Mouse (Mus musculus) small intestine, adult 2 months (tissue): ENCODE results near the gene Cd180. TPM values are rescaled to one million over a fixed set of nuclear protein-coding genes. Genes with fewer than 3 reads are reported as not detected.

ENCODE experiments used
- H3K27ac ChIP-seq: fragments of 200-500 bp; 2 replicates; pipeline ENCODE4 v1.5.1; 2012; ENCODE audit warnings: low read depth, low read length, control low read depth, inconsistent platforms; ENCODE audit not compliant: insufficient read depth
- H3K27me3 ChIP-seq: fragments of 200-500 bp; 2 replicates; pipeline ENCODE4 v1.6.1; 2012; ENCODE audit warnings: mild to moderate bottlenecking, moderate library complexity, low read length, inconsistent platforms; ENCODE audit not compliant: control insufficient read depth, insufficient read depth
- H3K36me3 ChIP-seq: fragments of 200-500 bp; 2 replicates; pipeline ENCODE4 v1.6.1; 2012; ENCODE audit warnings: mild to moderate bottlenecking, low read length, control low read depth, inconsistent platforms; ENCODE audit not compliant: control insufficient read depth, insufficient read depth
- H3K4me1 ChIP-seq: fragments of 200-500 bp; 2 replicates; pipeline ENCODE4 v1.6.1; 2012; ENCODE audit warnings: low read length, inconsistent platforms, mixed read lengths; ENCODE audit not compliant: control insufficient read depth, insufficient read depth, insufficient read length
- H3K4me3 ChIP-seq: fragments of 200-500 bp; 2 replicates; pipeline ENCODE4 v1.5.1; 2012; ENCODE audit warnings: low read depth, mild to moderate bottlenecking, control low read depth, inconsistent platforms, low read length, moderate library complexity
- CTCF ChIP-seq: fragments of 200-500 bp; IDR thresholded peaks from 2 replicates; pipeline ENCODE4 v1.5.1; 2012; ENCODE audit warnings: low read depth, mild to moderate bottlenecking, control low read depth, inconsistent platforms, low read length, moderate library complexity, mixed read lengths; ENCODE audit not compliant: insufficient replicate concordance, insufficient read length; ENCODE audit errors: extremely low read depth
- POLR2A ChIP-seq: fragments of 200-500 bp; IDR thresholded peaks from 2 replicates; pipeline ENCODE4 v1.6.1; 2012; ENCODE audit warnings: low read depth, mild to moderate bottlenecking, control low read depth, inconsistent platforms, low read length, moderate library complexity
- WGBS: fragments of 180-500 bp; shearing (Covaris S2); methylation state at CpG from one replicate; pipeline ENCODE4 v1.1.7; 2018; 5-methylcytosine and 5-hydroxymethylcytosine counted together
- polyA plus RNA-seq: library from polyadenylated mRNA; depleted of rRNA; stranded (reverse); fragments of >200 nt; gene quantifications from 2 replicates; pipeline ENCODE4 v1.2.3, GENCODE M21; 2012

Cd180 gene
- polyA plus RNA-seq, 1 experiment = 0.76 TPM

GRCm38 (mm10) chr13:102779275-102779674 lies 85.9 kb downstream of the Cd180 start:
- H3K4me3 ChIP-seq = no peak overlapping the region
- peaks cover 14% of the 10 kb centered on the region for H3K36me3 ChIP-seq
- no peaks in the 10 kb centered on the region for H3K27me3 ChIP-seq
- WGBS = 97% methylated on average over 3 of the region's 3 CpGs
- no peak for TF ChIP-seq CTCF
- TF ChIP-seq POLR2A = no peak
- no peaks in the 10 kb centered on the region for H3K4me1 ChIP-seq
- no peak overlapping the region for H3K27ac ChIP-seq

DNA sequence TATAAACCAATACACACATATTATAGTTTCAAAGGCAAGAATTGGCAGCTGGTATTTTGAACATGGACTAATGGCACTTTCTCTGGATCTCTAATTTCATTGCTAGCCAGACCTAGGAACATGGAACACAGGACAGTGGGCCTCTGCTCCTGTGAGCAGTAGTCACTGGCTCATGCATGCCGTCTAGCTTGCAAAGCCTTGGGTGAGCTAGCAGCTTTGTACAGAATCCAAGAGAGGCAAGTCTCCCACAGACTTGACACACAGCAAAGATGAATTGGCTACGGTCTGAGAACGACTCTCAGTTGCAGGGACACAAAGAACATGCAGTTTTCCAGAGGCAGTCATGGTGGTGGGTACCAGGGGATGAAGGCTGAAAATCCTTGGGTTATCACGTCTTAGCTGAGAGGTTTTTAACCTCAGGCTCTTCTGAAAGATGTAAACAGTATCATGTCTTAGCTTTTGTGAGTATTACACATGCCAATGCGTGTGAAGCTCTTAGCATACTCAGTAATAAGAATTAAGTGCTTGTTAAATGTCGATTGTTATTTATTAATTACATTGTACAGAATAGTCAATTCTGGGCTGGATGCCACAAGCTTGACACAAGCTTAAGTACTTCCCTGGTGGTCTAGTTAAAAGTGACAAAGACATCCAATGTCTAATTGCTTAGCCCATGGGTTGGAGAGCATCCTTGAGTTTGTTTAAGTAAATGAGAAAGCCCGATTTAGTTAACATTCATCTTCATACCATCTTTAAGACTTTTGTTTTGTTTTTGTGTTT lies 90.4 kb downstream of the Cd180 start:
- H3K4me1 ChIP-seq = no peaks in the 10 kb centered on the region
- H3K4me3 ChIP-seq = no peak overlapping the region
- peaks cover 19% of the 10 kb centered on the region for H3K36me3 ChIP-seq
- TF ChIP-seq POLR2A (no peak), CTCF (no peak)
- no peak overlapping the region for H3K27ac ChIP-seq
- no peaks in the 10 kb centered on the region for H3K27me3 ChIP-seq
- 83% methylated on average over 7 of the region's 7 CpGs for WGBS

DNA sequence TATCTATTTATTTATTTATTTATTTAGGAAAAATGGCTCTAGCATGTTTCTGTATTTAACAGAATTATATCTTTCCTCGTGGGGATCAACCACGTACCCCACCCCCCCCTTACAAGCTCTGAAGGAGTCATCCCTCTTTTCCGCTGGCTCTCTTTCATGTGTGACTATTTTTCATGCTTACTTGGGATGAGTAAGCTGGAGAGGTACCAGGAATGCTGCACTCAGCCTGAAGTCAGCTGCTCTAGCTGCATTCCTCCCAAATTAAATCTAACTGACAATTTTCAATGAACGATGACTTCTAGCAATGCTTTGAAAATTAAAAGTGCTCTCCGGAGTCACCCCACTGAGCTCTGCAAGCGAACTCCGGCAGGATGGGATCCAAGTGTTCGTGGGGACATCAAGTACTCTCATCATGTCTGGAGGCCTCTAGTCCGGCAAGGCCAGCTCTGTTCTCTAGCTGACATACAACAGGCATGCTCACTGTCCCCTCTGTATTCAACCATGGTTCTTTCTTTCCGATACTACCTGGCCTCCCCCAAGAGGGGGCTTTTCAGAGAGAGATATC lies 93.4 kb downstream of the Cd180 start:
- H3K4me3 ChIP-seq = no peak overlapping the region
- WGBS = 83% methylated on average over 10 of the region's 10 CpGs
- H3K27me3 ChIP-seq = no peaks in the 10 kb centered on the region
- H3K4me1 ChIP-seq = no peaks in the 10 kb centered on the region
- TF ChIP-seq CTCF (no peak), POLR2A (no peak)
- peaks cover 19% of the 10 kb centered on the region for H3K36me3 ChIP-seq
- no peak overlapping the region for H3K27ac ChIP-seq
